Mouse (Mus musculus) embryonic facial prominence, embryonic 10.5 days (tissue): ENCODE results near the gene Abcb5. TPM values are rescaled to one million over a fixed set of nuclear protein-coding genes. Genes with fewer than 3 reads are reported as not detected.
"Not testable (repeated sequence)": the region's sequence is repeated elsewhere in the genome, so short reads cannot be mapped to it uniquely, and the experiment has no call there.

ENCODE experiments used
- DNase-seq: peaks from one replicate; pipeline ENCODE4 v3.0.0-alpha.2; 2017; ENCODE audit warnings: low spot score
- H3K27ac ChIP-seq: fragments of 300-500 bp; sonication (generic); replicated peaks from 2 replicates; pipeline ENCODE4 v1.5.1; 2016; ENCODE audit warnings: mild to moderate bottlenecking
- H3K27me3 ChIP-seq: fragments of 300-500 bp; sonication (generic); replicated peaks from 2 replicates; pipeline ENCODE4 v1.6.1; 2016; ENCODE audit warnings: low read depth, mild to moderate bottlenecking; ENCODE audit not compliant: poor library complexity, severe bottlenecking
- H3K36me3 ChIP-seq: fragments of 300-500 bp; sonication (generic); replicated peaks from 2 replicates; pipeline ENCODE4 v1.6.1; 2016; ENCODE audit warnings: mild to moderate bottlenecking, moderate library complexity
- H3K4me1 ChIP-seq: fragments of 300-500 bp; sonication (generic); 2 replicates; pipeline ENCODE4 v1.6.1; 2016
- H3K4me3 ChIP-seq: fragments of 300-500 bp; sonication (generic); 2 replicates; pipeline ENCODE4 v1.5.1; 2016; ENCODE audit warnings: mild to moderate bottlenecking, moderate library complexity
- H3K9me3 ChIP-seq: fragments of 300-500 bp; sonication (generic); 2 replicates; pipeline ENCODE4 v1.6.1; 2016; ENCODE audit warnings: mild to moderate bottlenecking
- WGBS: fragments of 180-500 bp; shearing (Covaris S2); methylation state at CpG from one replicate; pipeline ENCODE4 v1.1.7; 2016; 5-methylcytosine and 5-hydroxymethylcytosine counted together
- polyA plus RNA-seq: library from polyadenylated mRNA; unstranded; fragments of >200 nt; fragmentation: Nextera tagmentation; extraction: Ambion mirVana; gene quantifications from 2 replicates; pipeline ENCODE4 v1.2.1, GENCODE M21; 2016

Gene Abcb5
- not detected in 2 replicates for polyA plus RNA-seq

- Histone ChIP-seq H3K4me1 (no peaks in the 10 kb centered on the region), H3K36me3 (no peaks in the 10 kb centered on the region), H3K4me3 (no peak within 1 kb of the TSS), H3K9me3 (no peaks in the 10 kb centered on the region), H3K27me3 (no peaks in the 10 kb centered on the region), H3K27ac (no peak within 1 kb of the TSS)
- no peak for DNase-seq
- WGBS, result 90% methylated on average over 4 of the region's 4 CpGs
Measured at GRCm38 (mm10) chr12:118966321-118966720, at the start of gene Abcb5. Gene Abcb5, minus strand, starts transcription at chr12:118966421.

DNA sequence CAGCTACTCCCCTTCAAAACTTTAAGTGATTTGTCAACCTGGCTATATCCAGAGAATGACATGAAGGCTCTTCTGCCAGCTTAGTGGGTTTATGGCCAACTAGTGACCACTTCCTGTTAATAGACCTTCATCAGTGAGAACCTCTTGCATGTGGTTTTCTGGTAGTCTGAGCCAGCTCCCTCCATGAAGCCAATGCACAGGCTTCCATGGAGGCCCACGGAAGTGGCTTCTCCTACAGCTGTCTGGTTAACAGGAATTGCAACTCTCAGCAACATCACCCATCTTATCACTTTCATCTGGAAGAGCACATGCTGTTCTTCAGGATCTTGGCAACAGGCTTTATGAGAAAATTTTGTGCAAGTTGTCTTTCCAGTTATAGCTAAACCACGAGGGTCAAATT, 33.0 kb upstream of the Abcb5 start:
- 81% methylated on average over 2 of the region's 2 CpGs for WGBS

DNA sequence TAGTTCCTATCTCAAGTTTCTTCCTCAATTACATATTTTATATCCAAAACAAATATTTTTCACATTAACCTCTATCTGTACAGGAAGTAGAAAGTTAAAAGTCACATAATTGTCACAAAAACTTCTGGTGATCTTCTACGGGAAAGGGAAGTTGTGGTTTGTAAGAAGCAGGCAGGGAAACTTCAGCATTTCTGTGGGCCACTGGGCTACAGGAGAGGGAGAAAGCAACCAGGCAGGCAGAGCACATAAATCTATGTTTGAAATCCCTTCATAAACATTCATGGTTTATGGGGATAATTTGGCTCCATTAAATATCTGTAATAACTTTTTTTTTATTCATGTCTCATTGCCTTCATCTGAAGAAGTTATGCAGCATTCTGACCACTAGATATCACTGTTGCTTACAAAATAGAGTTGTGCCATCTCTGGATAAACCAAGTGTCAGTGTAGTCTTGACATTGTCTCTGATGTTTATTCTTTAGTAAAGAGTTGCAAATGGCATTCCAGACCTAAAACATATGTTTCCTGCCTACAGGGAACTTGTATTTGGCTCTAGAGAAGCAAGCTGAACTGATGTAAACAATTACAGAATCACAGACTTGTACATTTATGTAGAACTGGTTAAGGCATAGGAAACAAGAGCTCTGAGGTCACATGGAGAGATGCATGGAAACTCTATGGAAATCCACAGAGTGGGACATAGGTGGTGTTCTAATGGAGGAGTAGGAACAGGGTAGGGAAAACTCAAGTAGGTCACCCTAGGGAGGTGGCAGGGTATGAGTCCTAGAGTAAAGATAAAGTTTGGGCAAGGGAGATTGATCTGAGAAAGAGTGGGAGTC, 28.3 kb upstream of the Abcb5 start:
- H3K36me3 ChIP-seq, result no peaks in the 10 kb centered on the region
- WGBS, result 75% methylated on average over 1 of the region's 1 CpGs
- no peaks in the 10 kb centered on the region for H3K4me1 ChIP-seq
- 0 out of 2 replicates have a peak, but pooled peaks cover 3% of the 10 kb centered on the region for H3K9me3 ChIP-seq
- no peak overlapping the region for H3K4me3 ChIP-seq
- H3K27me3 ChIP-seq, result no peaks in the 10 kb centered on the region
- DNase-seq, result no peak
- no peak overlapping the region for H3K27ac ChIP-seq

More for the DNA sequence above, 33.0 kb upstream of the Abcb5 start:
- H3K4me1 ChIP-seq, result no peaks in the 10 kb centered on the region
- H3K27ac ChIP-seq, result no peak overlapping the region
- DNase-seq, result no peak
- H3K4me3 ChIP-seq, result no peak overlapping the region
- no peaks in the 10 kb centered on the region for H3K36me3 ChIP-seq
- no peaks in the 10 kb centered on the region for H3K9me3 ChIP-seq
- H3K27me3 ChIP-seq, result no peaks in the 10 kb centered on the region

DNA sequence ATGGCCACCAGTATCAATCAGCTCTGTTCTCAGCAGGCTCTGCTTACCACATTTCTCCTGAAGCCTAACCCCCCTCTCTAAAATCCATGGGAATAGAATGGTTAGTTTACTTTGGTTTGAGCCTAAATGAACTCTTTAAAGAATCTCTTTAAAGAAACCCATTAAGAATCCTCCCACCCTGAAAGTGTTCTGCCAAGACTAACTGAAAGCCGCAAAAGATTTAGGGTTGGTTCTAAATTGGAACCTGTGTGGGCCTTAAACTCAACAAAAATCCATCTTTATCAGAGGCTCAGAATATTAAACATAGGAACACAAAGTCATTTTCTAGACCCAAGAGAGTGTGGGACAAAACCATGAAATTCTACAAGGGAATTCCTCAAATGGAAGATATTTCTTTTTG, 18.6 kb upstream of the Abcb5 start:
- WGBS, result 82% methylated on average over 1 of the region's 1 CpGs
- Histone ChIP-seq H3K36me3 (no peaks in the 10 kb centered on the region), H3K4me1 (no peaks in the 10 kb centered on the region), H3K4me3 (no peak overlapping the region), H3K9me3 (no peaks in the 10 kb centered on the region), H3K27ac (no peak overlapping the region), H3K27me3 (no peaks in the 10 kb centered on the region)
- DNase-seq, result no peak

DNA sequence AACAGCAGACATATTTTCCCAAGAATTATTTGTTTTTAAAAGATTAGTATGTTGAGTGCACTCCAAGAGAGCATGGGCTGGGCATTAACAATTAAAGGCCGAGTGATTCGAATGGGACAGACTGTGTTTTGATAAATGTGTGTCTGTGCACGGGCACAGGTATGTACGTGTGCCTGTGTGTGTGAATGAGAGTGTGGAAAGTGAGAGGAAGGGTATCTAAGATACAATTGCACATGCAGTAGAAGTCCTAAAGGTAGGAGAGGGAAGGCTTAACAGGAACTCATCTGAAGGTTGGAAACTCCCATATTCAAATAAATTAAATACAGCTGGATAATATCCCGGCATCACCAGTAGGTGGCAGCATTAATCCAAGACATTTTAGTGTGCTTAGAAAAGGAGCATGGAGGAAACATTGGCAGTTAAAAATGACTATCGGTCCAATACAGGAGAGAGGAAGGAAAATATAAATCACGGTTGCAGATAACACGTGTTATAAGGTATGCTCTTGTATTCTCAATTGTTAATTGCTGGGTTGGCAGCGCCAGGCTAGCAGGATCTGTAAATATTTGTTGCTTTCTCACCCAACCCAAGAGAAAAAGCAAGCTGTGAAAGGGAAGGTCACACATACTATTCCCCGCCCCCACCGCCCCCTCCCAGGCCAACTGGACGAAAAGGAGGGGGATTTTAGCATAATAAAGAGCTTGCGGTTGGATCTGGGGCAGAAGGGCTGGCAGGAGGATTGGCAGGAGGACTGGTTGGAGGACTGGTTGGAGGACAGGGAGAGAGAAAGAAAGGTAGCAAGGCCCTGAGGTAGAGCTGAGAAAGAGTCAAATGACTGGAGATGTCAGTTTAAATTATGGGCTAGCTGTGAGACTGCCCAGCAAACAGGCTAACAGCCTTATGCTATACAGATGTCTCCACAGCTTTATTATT, 35.6 kb downstream of the Abcb5 start:
- WGBS, result 21% methylated on average over 13 of the region's 13 CpGs
- H3K27ac ChIP-seq, result peak overlapping the region; percentile 63
- peak; percentile 66 for DNase-seq
- H3K27me3 ChIP-seq, result no peaks in the 10 kb centered on the region
- no peaks in the 10 kb centered on the region for H3K9me3 ChIP-seq
- H3K4me3 ChIP-seq, result peak overlapping the region; percentile 43
- H3K4me1 ChIP-seq, result peaks cover 4% of the 10 kb centered on the region
- no peaks in the 10 kb centered on the region for H3K36me3 ChIP-seq

GRCm38 (mm10) chr12:118926813-118927281, 39.4 kb downstream of the Abcb5 start:
- H3K27ac ChIP-seq, result peak overlapping the region; percentile 54

GRCm38 (mm10) chr12:118923874-118924273, 42.3 kb downstream of the Abcb5 start:
- not testable (repeated sequence) for DNase-seq, H3K4me1 ChIP-seq, H3K9me3 ChIP-seq, H3K36me3 ChIP-seq, H3K27me3 ChIP-seq, H3K27ac ChIP-seq, H3K4me3 ChIP-seq
- 32% methylated on average over 1 of the region's 1 CpGs for WGBS

More at GRCm38 (mm10) chr12:118926813-118927281, 39.4 kb downstream of the Abcb5 start:
- H3K4me1 ChIP-seq, result peaks cover 4% of the 10 kb centered on the region
- WGBS, result 19% methylated on average over 13 of the region's 13 CpGs
- H3K4me3 ChIP-seq, result peak overlapping the region; percentile 36; the same call in 1 of the 2 replicates
- no peaks in the 10 kb centered on the region for H3K27me3 ChIP-seq
- no peaks in the 10 kb centered on the region for H3K36me3 ChIP-seq
- peak; percentile 22 for DNase-seq
- H3K9me3 ChIP-seq, result no peaks in the 10 kb centered on the region

DNA sequence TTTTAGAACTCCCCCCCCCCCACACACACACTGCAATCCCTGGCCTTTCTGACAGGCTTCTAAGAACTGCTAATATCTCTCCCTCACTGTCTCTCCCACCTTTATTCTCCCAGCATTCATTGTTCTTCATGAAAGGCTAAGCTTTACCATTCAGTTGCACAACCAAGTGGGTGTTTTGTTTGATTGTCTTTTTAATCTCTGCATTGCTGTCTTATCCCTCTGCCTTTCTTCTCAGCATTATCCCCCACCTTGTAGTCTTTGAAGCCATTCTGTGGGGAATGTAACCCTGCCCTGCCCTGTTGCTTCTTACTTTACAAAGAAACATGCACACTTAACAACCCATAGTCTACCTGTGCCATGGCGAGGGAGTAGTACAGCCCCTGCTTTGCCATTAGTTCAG, 48.5 kb downstream of the Abcb5 start:
- WGBS, result 62% methylated on average over 1 of the region's 1 CpGs
- Histone ChIP-seq H3K27ac (no peak overlapping the region), H3K4me1 (no peaks in the 10 kb centered on the region), H3K27me3 (no peaks in the 10 kb centered on the region), H3K4me3 (no peak overlapping the region), H3K36me3 (no peaks in the 10 kb centered on the region), H3K9me3 (no peaks in the 10 kb centered on the region)
- DNase-seq, result no peak

- H3K9me3 ChIP-seq, result no peaks in the 10 kb centered on the region
- H3K27ac ChIP-seq, result no peak overlapping the region
- 81% methylated on average over 2 of the region's 2 CpGs for WGBS
- no peak for DNase-seq
- H3K27me3 ChIP-seq, result no peaks in the 10 kb centered on the region
- H3K36me3 ChIP-seq, result no peaks in the 10 kb centered on the region
- no peak overlapping the region for H3K4me3 ChIP-seq
- no peaks in the 10 kb centered on the region for H3K4me1 ChIP-seq
Measured at GRCm38 (mm10) chr12:118910360-118910759, 55.9 kb downstream of the Abcb5 start.

DNA sequence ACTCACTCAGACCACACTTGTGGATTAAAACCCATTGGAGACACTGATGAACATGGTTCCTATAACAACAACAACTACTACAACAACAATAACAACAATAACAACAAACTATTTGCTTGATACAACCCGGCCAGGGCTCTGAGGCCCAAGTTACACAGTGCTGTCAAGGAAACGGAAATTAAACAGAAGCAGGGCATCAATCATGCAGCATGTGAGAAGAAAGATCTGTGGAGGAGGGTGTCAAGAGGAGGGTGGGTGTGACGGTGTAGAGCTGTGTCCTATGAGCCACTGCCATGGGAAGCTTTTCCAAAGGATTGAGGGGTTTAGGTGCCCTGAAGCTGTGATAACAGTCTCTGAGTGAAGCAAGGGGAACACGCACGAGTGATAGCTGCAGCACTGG, 64.0 kb downstream of the Abcb5 start:
- Histone ChIP-seq H3K36me3 (no peaks in the 10 kb centered on the region), H3K9me3 (no peaks in the 10 kb centered on the region), H3K4me3 (no peak overlapping the region), H3K27me3 (no peaks in the 10 kb centered on the region), H3K4me1 (no peaks in the 10 kb centered on the region), H3K27ac (no peak overlapping the region)
- no peak for DNase-seq
- WGBS, result 79% methylated on average over 5 of the region's 5 CpGs

DNA sequence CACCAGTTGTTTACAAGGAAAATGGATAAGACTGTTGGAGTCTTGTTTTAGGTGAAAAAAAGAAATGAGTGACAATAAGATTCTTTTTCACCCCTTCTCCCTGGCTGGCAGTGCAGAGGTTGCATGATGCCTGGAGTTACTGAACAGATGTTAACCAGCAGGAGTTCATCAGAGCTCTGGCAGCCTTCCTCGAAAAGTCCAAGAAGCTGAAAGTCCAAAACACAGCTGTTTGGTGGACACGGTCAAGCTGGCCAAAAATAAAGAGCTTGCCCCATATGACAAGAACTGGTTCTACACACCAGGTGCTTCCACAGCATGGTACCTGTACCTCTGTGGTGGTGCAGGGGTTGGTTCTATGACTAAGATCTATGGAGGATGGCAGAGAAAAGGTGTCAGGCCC, 78.3 kb downstream of the Abcb5 start:
- Histone ChIP-seq H3K4me3 (no peak overlapping the region), H3K27me3 (no peaks in the 10 kb centered on the region), H3K27ac (no peak overlapping the region), H3K36me3 (no peaks in the 10 kb centered on the region), H3K4me1 (no peaks in the 10 kb centered on the region), H3K9me3 (no peaks in the 10 kb centered on the region)
- WGBS, result 83% methylated on average over 2 of the region's 2 CpGs
- DNase-seq, result no peak

- Histone ChIP-seq H3K27me3 (no peaks in the 10 kb centered on the region), H3K36me3 (no peaks in the 10 kb centered on the region), H3K27ac (no peak overlapping the region)
Measured at GRCm38 (mm10) chr12:118882790-118883189, 83.4 kb downstream of the Abcb5 start.

More at GRCm38 (mm10) chr12:118882790-118883189, 83.4 kb downstream of the Abcb5 start:
- DNase-seq, result no peak
- H3K4me1 ChIP-seq, result no peaks in the 10 kb centered on the region
- H3K9me3 ChIP-seq, result no peaks in the 10 kb centered on the region
- no peak overlapping the region for H3K4me3 ChIP-seq
